Mouse (Mus musculus) hindbrain, embryonic 11.5 days (tissue): ENCODE measurements at regions not wholly inside any gene's neighbourhood (a gene's known extent, or its start where the extent isn't known, plus 50 kb on each side); places are given as distances from the start of the nearest gene placed in this dataset.
A peak's percentile ranks its signal among the peaks of the same experiment; 100 is the strongest.

ENCODE experiments used
- ATAC-seq: fragments of 200-750 bp; cut with Nextera tagmentation; 2 replicates; pipeline ENCODE4 v1.8.0; 2017; ENCODE audit warnings: mild to moderate bottlenecking, moderate TSS enrichment, moderate library complexity; ENCODE audit not compliant: low FRiP score
- DNase-seq: peaks from one replicate; pipeline ENCODE4 v3.0.0-alpha.2; 2015; ENCODE audit warnings: low spot score
- H3K27ac ChIP-seq: fragments of 300-500 bp; sonication (generic); 2 replicates; pipeline ENCODE4 v1.5.1; 2014; ENCODE audit warnings: mild to moderate bottlenecking, low read depth, low read length
- H3K27me3 ChIP-seq: fragments of 300-500 bp; sonication (generic); 2 replicates; pipeline ENCODE4 v1.6.1; 2014; ENCODE audit warnings: mild to moderate bottlenecking, low read length, moderate library complexity, mixed read lengths; ENCODE audit not compliant: control insufficient read depth, insufficient read depth
- H3K36me3 ChIP-seq: fragments of 300-500 bp; sonication (generic); 2 replicates; pipeline ENCODE4 v1.6.1; 2014; ENCODE audit warnings: mild to moderate bottlenecking, low read length, moderate library complexity, mixed read lengths; ENCODE audit not compliant: control insufficient read depth, insufficient read depth
- H3K4me1 ChIP-seq: fragments of 300-500 bp; sonication (generic); replicated peaks from 2 replicates; pipeline ENCODE4 v1.6.1; 2014; ENCODE audit warnings: low read length, mixed read lengths; ENCODE audit not compliant: control insufficient read depth, insufficient read depth
- H3K4me2 ChIP-seq: fragments of 300-500 bp; sonication (generic); replicated peaks from 2 replicates; pipeline ENCODE4 v1.6.1; 2014; ENCODE audit warnings: mild to moderate bottlenecking, low read depth, low read length
- H3K4me3 ChIP-seq: fragments of 300-500 bp; sonication (generic); 2 replicates; pipeline ENCODE4 v1.5.1; 2014; ENCODE audit warnings: low read depth, low read length
- H3K9ac ChIP-seq: fragments of 300-500 bp; sonication (generic); 2 replicates; pipeline ENCODE4 v1.6.1; 2014; ENCODE audit warnings: low read depth, low read length
- H3K9me3 ChIP-seq: fragments of 300-500 bp; sonication (generic); 2 replicates; pipeline ENCODE4 v1.6.1; 2016; ENCODE audit warnings: low read length; ENCODE audit not compliant: control insufficient read depth
- WGBS: fragments of 180-500 bp; shearing (Covaris S2); extraction: QIAGEN DNeasy Blood & Tissue Kit; methylation state at CpG from one replicate; pipeline ENCODE4 v1.1.7; 2014; 5-methylcytosine and 5-hydroxymethylcytosine counted together

DNA sequence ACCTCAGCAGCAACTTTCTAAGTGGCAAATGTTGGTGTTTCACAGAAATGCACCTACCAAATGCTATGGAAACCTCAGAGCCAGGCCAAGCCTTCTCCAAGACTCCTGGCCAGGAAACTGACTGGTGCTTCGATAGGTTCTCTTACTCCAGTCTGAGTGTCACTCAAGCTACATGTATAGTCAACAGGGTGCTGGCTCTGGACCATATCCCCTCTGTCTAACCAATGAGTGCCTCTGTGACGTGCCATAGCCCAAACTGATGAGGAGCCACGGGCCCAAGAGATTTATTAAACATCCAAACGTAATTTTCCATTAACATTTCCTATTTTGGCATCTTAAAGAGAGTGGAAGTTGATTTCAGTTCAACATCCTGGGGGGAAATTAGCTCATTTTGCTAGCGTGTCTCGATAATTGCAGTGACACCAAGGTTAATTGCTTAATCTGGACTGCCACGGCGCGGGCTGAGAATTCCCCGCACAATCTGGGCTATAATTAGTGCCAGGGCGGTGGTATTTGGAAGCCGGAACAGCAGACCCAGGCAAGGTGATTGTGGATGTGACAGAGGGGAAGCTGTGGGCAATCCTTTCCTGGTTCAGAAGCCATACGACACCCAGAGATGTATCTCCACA, 94.5 kb upstream of the Zdhhc25 start:
- no peak overlapping the region for H3K4me3 ChIP-seq
- no peak for DNase-seq
- H3K9ac ChIP-seq = no peak overlapping the region
- ATAC-seq = no peak
- H3K4me1 ChIP-seq = no peaks in the 10 kb centered on the region
- H3K27ac ChIP-seq = no peak overlapping the region
- no peak overlapping the region for H3K4me2 ChIP-seq
- WGBS = 82% methylated on average over 13 of the region's 13 CpGs
- no peaks in the 10 kb centered on the region for H3K27me3 ChIP-seq
- no peaks in the 10 kb centered on the region for H3K9me3 ChIP-seq
- no peaks in the 10 kb centered on the region for H3K36me3 ChIP-seq

GRCm38 (mm10) chr15:88507886-88508285, 92.2 kb upstream of the Zdhhc25 start:
- 62% methylated on average over 2 of the region's 2 CpGs for WGBS
- no peak for DNase-seq

DNA sequence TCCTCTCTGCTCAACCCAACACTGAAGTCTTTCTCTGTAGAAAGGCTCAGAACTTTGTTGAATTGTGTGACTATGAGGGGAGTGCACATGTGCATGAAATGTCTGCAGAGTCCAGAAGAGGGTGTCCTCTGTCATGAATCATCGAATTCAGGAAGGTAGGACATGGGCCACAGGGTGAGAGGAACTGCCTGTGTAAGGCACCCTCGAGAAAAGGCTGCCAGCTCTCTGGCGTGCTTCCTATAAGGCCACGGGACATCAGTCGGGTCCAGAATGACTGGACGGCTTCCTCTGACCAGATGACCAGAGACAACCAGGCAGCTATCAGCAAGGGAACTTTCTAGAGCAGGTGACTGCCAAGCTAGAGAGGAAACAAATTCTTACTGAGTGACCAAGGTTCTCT, 91.1 kb upstream of the Zdhhc25 start:
- Histone ChIP-seq H3K4me1 (no peaks in the 10 kb centered on the region), H3K27ac (no peak overlapping the region), H3K27me3 (no peaks in the 10 kb centered on the region), H3K9me3 (no peaks in the 10 kb centered on the region), H3K4me2 (no peak overlapping the region), H3K4me3 (no peak overlapping the region), H3K36me3 (no peaks in the 10 kb centered on the region), H3K9ac (no peak overlapping the region)
- ATAC-seq = no peak
- no peak for DNase-seq
- 91% methylated on average over 6 of the region's 6 CpGs for WGBS

More at GRCm38 (mm10) chr15:88507886-88508285, 92.2 kb upstream of the Zdhhc25 start:
- no peak overlapping the region for H3K4me2 ChIP-seq
- no peaks in the 10 kb centered on the region for H3K9me3 ChIP-seq
- H3K4me1 ChIP-seq = no peaks in the 10 kb centered on the region
- ATAC-seq = no peak
- H3K4me3 ChIP-seq = no peak overlapping the region
- H3K27me3 ChIP-seq = no peaks in the 10 kb centered on the region
- H3K9ac ChIP-seq = no peak overlapping the region
- no peaks in the 10 kb centered on the region for H3K36me3 ChIP-seq
- H3K27ac ChIP-seq = no peak overlapping the region

GRCm38 (mm10) chr15:88509626-88510025, 90.5 kb upstream of the Zdhhc25 start:
- Histone ChIP-seq H3K4me3 (no peak overlapping the region), H3K27ac (no peak overlapping the region), H3K27me3 (no peaks in the 10 kb centered on the region), H3K36me3 (no peaks in the 10 kb centered on the region), H3K4me2 (no peak overlapping the region), H3K4me1 (no peaks in the 10 kb centered on the region), H3K9ac (no peak overlapping the region), H3K9me3 (no peaks in the 10 kb centered on the region)
- DNase-seq = no peak
- ATAC-seq = no peak
- 76% methylated on average over 2 of the region's 2 CpGs for WGBS

DNA sequence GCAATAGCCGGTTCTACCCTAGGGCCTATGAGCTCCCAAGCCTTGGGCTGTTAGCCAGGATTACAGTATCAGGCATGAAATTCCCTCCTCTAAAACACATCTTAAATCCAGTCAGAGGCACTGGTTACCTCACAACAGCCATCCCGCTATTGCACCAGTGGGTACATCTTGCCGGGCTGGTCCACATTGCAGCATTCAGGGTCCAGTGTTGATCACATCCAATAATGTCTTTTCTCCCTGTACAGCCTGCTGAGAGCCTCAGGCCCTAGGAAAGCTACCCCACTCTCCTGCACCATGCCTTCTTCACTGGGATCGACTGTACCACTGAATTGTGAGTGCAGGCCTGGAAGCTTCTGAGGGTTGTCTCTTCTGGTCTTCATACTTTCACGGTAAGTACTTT, 86.0 kb upstream of the Zdhhc25 start:
- no peak overlapping the region for H3K4me3 ChIP-seq
- ATAC-seq = no peak
- no peaks in the 10 kb centered on the region for H3K36me3 ChIP-seq
- H3K9me3 ChIP-seq = no peaks in the 10 kb centered on the region
- no peaks in the 10 kb centered on the region for H3K4me1 ChIP-seq
- no peak overlapping the region for H3K27ac ChIP-seq
- no peak overlapping the region for H3K4me2 ChIP-seq
- H3K9ac ChIP-seq = no peak overlapping the region
- 93% methylated on average over 5 of the region's 5 CpGs for WGBS
- no peak for DNase-seq
- no peaks in the 10 kb centered on the region for H3K27me3 ChIP-seq

DNA sequence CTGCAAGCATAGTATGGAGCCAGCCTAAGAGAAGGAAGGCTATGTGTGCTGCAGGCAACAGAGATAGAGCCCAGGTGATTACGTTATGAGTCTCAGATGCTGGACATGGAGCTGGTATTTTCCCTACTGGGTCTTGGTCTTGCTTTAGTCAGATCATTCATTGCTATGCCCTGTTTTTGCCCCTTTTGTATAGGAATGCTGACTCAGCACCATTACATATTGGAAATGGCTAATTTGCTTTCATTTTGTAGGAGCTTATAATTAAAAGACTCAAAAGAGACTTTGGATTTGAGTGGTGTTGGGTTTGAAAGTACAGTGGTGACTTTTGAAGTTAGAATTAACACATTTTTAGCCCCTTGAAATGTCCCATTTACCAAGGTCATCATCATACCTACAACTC, 68.9 kb upstream of the Zdhhc25 start:
- Histone ChIP-seq H3K9me3 (no peaks in the 10 kb centered on the region), H3K27me3 (no peaks in the 10 kb centered on the region), H3K27ac (no peak overlapping the region), H3K9ac (no peak overlapping the region), H3K36me3 (no peaks in the 10 kb centered on the region), H3K4me3 (no peak overlapping the region), H3K4me1 (no peaks in the 10 kb centered on the region), H3K4me2 (no peak overlapping the region)
- ATAC-seq (no peak), DNase-seq (no peak)
- 92% methylated on average over 1 of the region's 1 CpGs for WGBS

- WGBS = 37% methylated on average over 5 of the region's 5 CpGs
- Histone ChIP-seq H3K36me3 (no peaks in the 10 kb centered on the region), H3K9ac (no peak overlapping the region), H3K27ac (no peak overlapping the region), H3K9me3 (no peaks in the 10 kb centered on the region), H3K4me1 (no peaks in the 10 kb centered on the region), H3K27me3 (no peaks in the 10 kb centered on the region), H3K4me2 (no peak overlapping the region), H3K4me3 (no peak overlapping the region)
- DNase-seq (peak; percentile 33), ATAC-seq (peak; percentile 45)
These were observed 68.1 kb upstream of the Zdhhc25 start for GRCm38 (mm10) chr15:88532008-88532407.

- 67% methylated on average over 7 of the region's 7 CpGs for WGBS
- H3K4me1 ChIP-seq = no peaks in the 10 kb centered on the region
- no peaks in the 10 kb centered on the region for H3K9me3 ChIP-seq
- H3K4me3 ChIP-seq = no peak overlapping the region
- no peak overlapping the region for H3K9ac ChIP-seq
- no peak overlapping the region for H3K27ac ChIP-seq
- H3K36me3 ChIP-seq = no peaks in the 10 kb centered on the region
- H3K27me3 ChIP-seq = no peaks in the 10 kb centered on the region
- ATAC-seq = no peak
- no peak for DNase-seq
- H3K4me2 ChIP-seq = no peak overlapping the region
These were observed 66.7 kb upstream of the Zdhhc25 start for GRCm38 (mm10) chr15:88533354-88533753.

- H3K9me3 ChIP-seq = no peaks in the 10 kb centered on the region
- no peak overlapping the region for H3K4me2 ChIP-seq
- WGBS = 70% methylated on average over 2 of the region's 2 CpGs
- no peaks in the 10 kb centered on the region for H3K36me3 ChIP-seq
- DNase-seq = no peak
- no peak overlapping the region for H3K9ac ChIP-seq
- H3K4me3 ChIP-seq = no peak overlapping the region
- H3K27me3 ChIP-seq = no peaks in the 10 kb centered on the region
- no peak for ATAC-seq
- no peak overlapping the region for H3K27ac ChIP-seq
- no peaks in the 10 kb centered on the region for H3K4me1 ChIP-seq
These were observed 64.6 kb upstream of the Zdhhc25 start for GRCm38 (mm10) chr15:88535516-88535915.
